ENCODE assay signal across 23 mouse cellular contexts in the genomic region with DNA sequence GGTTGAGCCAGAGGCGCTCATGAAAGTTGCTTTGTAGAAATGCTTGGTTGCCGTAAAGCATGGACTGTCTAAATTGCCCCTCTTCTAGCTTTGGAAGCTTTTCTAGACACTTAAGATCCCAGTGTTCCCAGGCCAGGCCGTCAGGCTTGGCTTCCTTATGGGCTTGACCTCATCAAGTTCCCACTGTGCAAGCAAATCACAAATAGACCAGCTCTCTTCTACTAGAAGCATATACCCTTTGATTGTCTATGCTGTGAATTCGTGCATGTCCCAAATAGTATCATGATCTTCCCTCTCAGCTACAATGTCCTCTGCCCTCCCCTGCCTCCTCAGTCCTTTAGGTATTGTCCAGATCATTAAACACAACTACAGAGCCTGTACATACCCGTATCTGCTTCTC. TPM values are rescaled to one million over a fixed set of nuclear protein-coding genes. Genes with fewer than 3 reads are reported as not detected.
DNase-seq lines count a peak whose midpoint lies in the region; ATAC-seq lines count a peak whose summit lies in the region.
"Had no signal": no experiment of that assay in that cellular context is flagged by ENCODE, and none has a peak within 500 bp of the region (broad histone marks: within the 10 kb centered on the region; RNA-seq: fewer than 3 reads in every experiment).

No protein-coding gene starts in this region.

- no peak for DNase-seq in forebrain, embryonic 10.5 days (ENCODE audit: extremely low spot score, low spot score)
- DNase-seq in kidney, adult 18-20 months = no peak
- no peak for DNase-seq in neural tube, embryonic 10.5 days (ENCODE audit: extremely low spot score, low spot score)
- DNase-seq: adrenal gland, postnatal 10 days; adrenal gland, postnatal 36 days; cerebellum, adult 18-20 months; cerebellum, adult 9-10 months; cerebellum, postnatal 14 days; gastrocnemius, adult 2 months; gastrocnemius, postnatal 14 days; heart, adult 18-20 months; heart, postnatal 10 days; heart, postnatal 4 days had no signal

- 81% methylated on average over 5 of the region's 5 CpGs for WGBS in forebrain, embryonic 16.5 days
- WGBS in forebrain, embryonic 10.5 days = 83% methylated on average over 5 of the region's 5 CpGs
- 55% methylated on average over 5 of the region's 5 CpGs for WGBS in kidney, embryonic 15.5 days
- WGBS in neural tube, embryonic 15.5 days = 73% methylated on average over 5 of the region's 5 CpGs

- no peaks in the 10 kb centered on the region for H3K9me3 ChIP-seq in forebrain, embryonic 16.5 days (ENCODE audit: control insufficient read depth, low read length)
- no peaks in the 10 kb centered on the region for H3K9me3 ChIP-seq in forebrain, embryonic 10.5 days
- no peaks in the 10 kb centered on the region for H3K9me3 ChIP-seq in kidney, embryonic 15.5 days (replicated peaks)
- H3K9me3 ChIP-seq in neural tube, embryonic 15.5 days (replicated peaks) = no peaks in the 10 kb centered on the region
- H3K9me3 ChIP-seq: G1E; heart, embryonic 12.5 days; heart, embryonic 15.5 days had no signal

- no peak overlapping the region for H3K9ac ChIP-seq in forebrain, embryonic 16.5 days (replicated peaks; ENCODE audit: low read depth, low read length)
- H3K9ac ChIP-seq in kidney, embryonic 15.5 days = no peak overlapping the region
- no peak overlapping the region for H3K9ac ChIP-seq in neural tube, embryonic 15.5 days (replicated peaks)
- H3K9ac ChIP-seq: heart, embryonic 12.5 days; heart, embryonic 15.5 days; hindbrain, embryonic 14.5 days had no signal

- no peak overlapping the region for H3K4me2 ChIP-seq in forebrain, embryonic 16.5 days (ENCODE audit: low read length)
- H3K4me2 ChIP-seq in kidney, embryonic 15.5 days = no peak overlapping the region
- no peak overlapping the region for H3K4me2 ChIP-seq in neural tube, embryonic 15.5 days
- H3K4me2 ChIP-seq: heart, embryonic 12.5 days; heart, embryonic 15.5 days; hindbrain, embryonic 14.5 days had no signal

- ATAC-seq in forebrain, embryonic 16.5 days = no peak
- peak; percentile 57; the same call in 1 of the 2 replicates for ATAC-seq in kidney, embryonic 15.5 days (replicated peaks; ENCODE audit: low FRiP score)
- peak; percentile 9; the same call in 1 of the 2 replicates for ATAC-seq in neural tube, embryonic 15.5 days (ENCODE audit: low FRiP score)
- ATAC-seq: hindbrain, postnatal 0 days; Patski had no signal

- peaks cover 17% of the 10 kb centered on the region for H3K4me1 ChIP-seq in forebrain, embryonic 16.5 days (replicated peaks; ENCODE audit: control insufficient read depth, insufficient read depth, low read length)
- H3K4me1 ChIP-seq in forebrain, embryonic 10.5 days = peaks cover 5% of the 10 kb centered on the region
- H3K4me1 ChIP-seq in kidney, embryonic 15.5 days = peaks cover 13% of the 10 kb centered on the region; the same call in 1 of the 2 replicates
- H3K4me1 ChIP-seq in neural tube, embryonic 15.5 days = peaks cover 16% of the 10 kb centered on the region
- H3K4me1 ChIP-seq: heart, embryonic 12.5 days; heart, embryonic 15.5 days had no signal

- peak overlapping the region; percentile 20; the same call in 1 of the 2 replicates for H3K27ac ChIP-seq in forebrain, embryonic 16.5 days (ENCODE audit: low read length)
- no peak overlapping the region for H3K27ac ChIP-seq in forebrain, embryonic 10.5 days
- H3K27ac ChIP-seq in kidney, embryonic 15.5 days = 0 out of 2 replicates have a peak overlapping the region, but pooled peaks have one; percentile 13
- 0 out of 2 replicates have a peak overlapping the region, but pooled peaks have one; percentile 25 for H3K27ac ChIP-seq in neural tube, embryonic 15.5 days (replicated peaks)
- H3K27ac ChIP-seq: gastrocnemius, adult 2 months; heart, embryonic 15.5 days; hindbrain, embryonic 14.5 days; hindbrain, postnatal 0 days had no signal

- no peak overlapping the region for H3K4me3 ChIP-seq in forebrain, embryonic 16.5 days (replicated peaks; ENCODE audit: low read length)
- H3K4me3 ChIP-seq in forebrain, embryonic 10.5 days = no peak overlapping the region
- no peak overlapping the region for H3K4me3 ChIP-seq in kidney, embryonic 15.5 days (replicated peaks)
- no peak overlapping the region for H3K4me3 ChIP-seq in neural tube, embryonic 15.5 days (replicated peaks)
- H3K4me3 ChIP-seq: gastrocnemius, adult 2 months; heart, embryonic 12.5 days; heart, embryonic 15.5 days had no signal

- no peaks in the 10 kb centered on the region; the same call in 1 of the 2 replicates for H3K27me3 ChIP-seq in forebrain, embryonic 16.5 days (replicated peaks; ENCODE audit: control insufficient read depth, insufficient read depth, low read length)
- H3K27me3 ChIP-seq in forebrain, embryonic 10.5 days (ENCODE audit: poor library complexity, severe bottlenecking) = peaks cover 55% of the 10 kb centered on the region
- no peaks in the 10 kb centered on the region for H3K27me3 ChIP-seq in kidney, embryonic 15.5 days
- no peaks in the 10 kb centered on the region for H3K27me3 ChIP-seq in neural tube, embryonic 15.5 days (replicated peaks)
- H3K27me3 ChIP-seq: CH12.LX; heart, embryonic 12.5 days; heart, embryonic 15.5 days; Patski had no signal

- H3K36me3 ChIP-seq in forebrain, embryonic 16.5 days (ENCODE audit: control insufficient read depth, insufficient read depth) = no peaks in the 10 kb centered on the region
- H3K36me3 ChIP-seq in forebrain, embryonic 10.5 days (replicated peaks) = no peaks in the 10 kb centered on the region
- no peaks in the 10 kb centered on the region for H3K36me3 ChIP-seq in kidney, embryonic 15.5 days
- no peaks in the 10 kb centered on the region for H3K36me3 ChIP-seq in neural tube, embryonic 15.5 days
- H3K36me3 ChIP-seq: G1E; heart, embryonic 12.5 days; heart, embryonic 15.5 days had no signal

RNA-seq across cellular contexts. Expression of gene Osbpl6, which starts 23.5 kb away (rescaled TPM):
- 23.5 and 28.0 TPM in 2 replicates for polyA plus RNA-seq in forebrain, embryonic 16.5 days (2015; fragmentation: Nextera tagmentation; extraction: Ambion mirVana)
- polyA plus RNA-seq in forebrain, embryonic 10.5 days (2016; fragmentation: Nextera tagmentation; extraction: Ambion mirVana) = 10.4 and 11.5 TPM in 2 replicates
- polyA plus RNA-seq in kidney, embryonic 15.5 days (2015; fragmentation: Nextera tagmentation; extraction: Ambion mirVana) = 18.3 and 20.1 TPM in 2 replicates
- polyA plus RNA-seq in neural tube, embryonic 15.5 days (2015; fragmentation: Nextera tagmentation; extraction: Ambion mirVana) = 35.1 and 35.9 TPM in 2 replicates
- polyA plus RNA-seq: G1E had no signal
